Mouse (Mus musculus): ENCODE measurements at regions not wholly inside any gene's neighbourhood (a gene's known extent, or its start where the extent isn't known, plus 50 kb on each side); places are given as distances from the start of the nearest gene placed in this dataset.

DNA sequence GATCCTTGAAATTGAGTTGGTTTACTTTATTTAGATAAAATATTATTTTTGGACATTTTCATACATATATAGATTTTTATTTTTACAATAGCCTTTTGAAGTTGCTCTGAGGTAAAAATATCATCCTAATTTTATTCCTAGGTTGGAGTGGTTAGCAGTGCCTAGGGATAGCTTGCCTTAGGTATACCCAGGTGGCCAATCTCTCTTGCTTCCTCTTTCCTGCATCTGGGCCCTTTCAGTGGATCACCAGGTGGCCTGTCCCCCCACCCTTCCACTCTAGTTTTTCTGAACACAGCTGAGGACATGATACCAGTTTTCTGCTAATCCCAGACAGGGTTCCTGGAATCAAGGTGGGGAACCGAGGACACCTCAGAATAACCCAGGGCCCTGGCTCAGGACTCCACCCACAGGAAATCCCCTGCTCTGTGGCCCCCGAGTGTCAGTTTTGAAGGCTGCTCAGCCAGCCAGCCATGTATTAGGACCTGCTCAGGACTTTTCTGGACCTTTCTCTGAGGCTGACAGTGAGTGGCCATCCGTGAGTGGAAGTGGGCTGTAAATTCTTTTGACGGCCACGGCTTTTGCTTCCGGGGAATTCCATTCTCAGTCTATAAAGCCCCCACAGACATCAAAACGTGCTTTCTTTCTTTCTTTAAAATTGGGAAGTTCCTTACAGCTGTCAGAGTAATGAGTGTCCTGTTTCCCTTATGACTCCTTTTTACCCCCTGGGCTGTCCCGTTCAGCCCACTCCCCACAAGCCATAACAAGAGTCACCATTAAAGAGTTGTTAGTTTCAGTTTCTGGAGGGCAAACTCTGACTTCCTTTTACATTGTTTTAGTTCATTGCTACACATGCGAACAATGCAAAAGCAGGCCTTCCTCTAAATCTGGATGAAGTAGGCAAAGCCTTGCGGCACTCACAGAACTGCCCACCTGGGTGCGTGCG, 87.8 kb upstream of the Ccnd2 start:
- TF ChIP-seq CTCF (IDR thresholded peaks at IDR 0.05; ENCODE audit: borderline replicate concordance, extremely low read depth, insufficient read depth, insufficient read length) (no peak), POLR2A (IDR thresholded peaks at IDR 0.05; ENCODE audit: borderline replicate concordance, extremely low read depth, insufficient read depth, insufficient read length, poor library complexity, severe bottlenecking) (no peak)
